Mouse (Mus musculus): ENCODE results near the gene Slc30a3.

DNA sequence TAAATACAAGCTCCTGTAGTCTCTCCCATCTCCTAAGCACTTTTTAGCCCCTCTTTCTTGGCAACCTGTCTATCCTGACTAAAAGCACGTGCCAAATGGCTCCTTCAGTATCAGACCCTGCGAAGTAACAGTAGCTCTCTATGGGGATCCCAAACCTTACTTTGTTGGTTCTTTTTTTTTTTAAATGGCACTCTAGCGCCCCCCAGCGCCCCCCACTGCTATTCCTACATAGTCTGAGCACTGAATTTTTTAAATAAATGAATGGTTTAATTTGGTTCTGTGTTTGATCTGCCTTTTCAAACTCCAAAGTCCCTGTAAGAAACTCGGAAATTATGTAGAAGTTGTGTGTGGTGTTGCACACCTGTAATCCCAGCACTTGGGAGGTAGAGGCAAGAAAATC, 18.0 kb upstream of the Slc30a3 start:
- TF ChIP-seq CTCF (IDR thresholded peaks at IDR 0.05; ENCODE audit: low read depth, low read length) (peak; percentile 30), POLR2A (IDR thresholded peaks at IDR 0.05; ENCODE audit: insufficient read depth, low read length) (no peak)

Data from ES-Bruce4 (cell line).